11 mouse cellular contexts compared by ENCODE assay signal in genomic region chr2:36010579-36010978, GRCm38 (mm10). TPM values are rescaled to one million over a fixed set of nuclear protein-coding genes. Genes with fewer than 3 reads are reported as not detected.
DNase-seq lines count a peak whose midpoint lies in the region; ATAC-seq and TF ChIP-seq lines count a peak whose summit lies in the region.
"Had no signal": no experiment of that assay in that cellular context is flagged by ENCODE, and none has a peak within 500 bp of the region (broad histone marks: within the 10 kb centered on the region; RNA-seq: fewer than 3 reads in every experiment).

No protein-coding gene starts in this region.

- H3K27ac ChIP-seq in intestine, embryonic 14.5 days (ENCODE audit: low read depth): no peak overlapping the region
- no peak overlapping the region for H3K27ac ChIP-seq in intestine, embryonic 16.5 days (ENCODE audit: low read length)
- no peak overlapping the region for H3K27ac ChIP-seq in embryonic facial prominence, embryonic 15.5 days (replicated peaks)
- H3K27ac ChIP-seq in hindbrain, postnatal 0 days: no peak overlapping the region
- H3K27ac ChIP-seq in neural tube, embryonic 12.5 days: no peak overlapping the region

- no peaks in the 10 kb centered on the region for H3K36me3 ChIP-seq in intestine, embryonic 14.5 days (ENCODE audit: control insufficient read depth, insufficient read depth, low read length)
- H3K36me3 ChIP-seq in intestine, embryonic 16.5 days (ENCODE audit: control insufficient read depth, insufficient read depth, low read length): no peaks in the 10 kb centered on the region
- H3K36me3 ChIP-seq in embryonic facial prominence, embryonic 15.5 days: no peaks in the 10 kb centered on the region
- H3K36me3 ChIP-seq in hindbrain, postnatal 0 days (ENCODE audit: insufficient read depth, low read length): no peaks in the 10 kb centered on the region
- no peaks in the 10 kb centered on the region for H3K36me3 ChIP-seq in neural tube, embryonic 12.5 days

- H3K27me3 ChIP-seq in intestine, embryonic 14.5 days (replicated peaks; ENCODE audit: control insufficient read depth, insufficient read depth, low read length): peaks cover 31% of the 10 kb centered on the region
- peaks cover 31% of the 10 kb centered on the region for H3K27me3 ChIP-seq in intestine, embryonic 16.5 days (replicated peaks; ENCODE audit: control insufficient read depth, insufficient read depth, low read length)
- H3K27me3 ChIP-seq in embryonic facial prominence, embryonic 15.5 days: no peaks in the 10 kb centered on the region; the same call in 1 of the 2 replicates
- H3K27me3 ChIP-seq in hindbrain, postnatal 0 days (ENCODE audit: insufficient read depth, low read length): no peaks in the 10 kb centered on the region
- peaks cover 22% of the 10 kb centered on the region for H3K27me3 ChIP-seq in neural tube, embryonic 12.5 days (replicated peaks)

- WGBS in intestine, embryonic 14.5 days: 45% methylated on average over 8 of the region's 8 CpGs
- 55% methylated on average over 8 of the region's 8 CpGs for WGBS in intestine, embryonic 16.5 days
- WGBS in embryonic facial prominence, embryonic 15.5 days: 49% methylated on average over 8 of the region's 8 CpGs
- 50% methylated on average over 8 of the region's 8 CpGs for WGBS in hindbrain, postnatal 0 days
- 45% methylated on average over 8 of the region's 8 CpGs for WGBS in neural tube, embryonic 12.5 days

- H3K4me2 ChIP-seq in intestine, embryonic 14.5 days (ENCODE audit: low read length): peak overlapping the region; percentile 63; the same call in 1 of the 2 replicates
- no peak overlapping the region for H3K4me2 ChIP-seq in intestine, embryonic 16.5 days (ENCODE audit: low read depth, low read length)
- peak overlapping the region; percentile 76 for H3K4me2 ChIP-seq in embryonic facial prominence, embryonic 15.5 days (replicated peaks)
- peak overlapping the region; percentile 87; the same call in 1 of the 2 replicates for H3K4me2 ChIP-seq in hindbrain, postnatal 0 days (ENCODE audit: low read depth, low read length)
- H3K4me2 ChIP-seq in neural tube, embryonic 12.5 days (replicated peaks): peak overlapping the region; percentile 84

- peaks cover 4% of the 10 kb centered on the region; the same call in 1 of the 2 replicates for H3K4me1 ChIP-seq in intestine, embryonic 14.5 days (replicated peaks; ENCODE audit: control insufficient read depth, insufficient read depth, low read length)
- peaks cover 8% of the 10 kb centered on the region for H3K4me1 ChIP-seq in intestine, embryonic 16.5 days (ENCODE audit: control insufficient read depth, insufficient read depth, low read length)
- peaks cover 15% of the 10 kb centered on the region for H3K4me1 ChIP-seq in embryonic facial prominence, embryonic 15.5 days
- H3K4me1 ChIP-seq in hindbrain, postnatal 0 days (ENCODE audit: insufficient read depth, low read length): peaks cover 6% of the 10 kb centered on the region; the same call in 1 of the 2 replicates
- H3K4me1 ChIP-seq in neural tube, embryonic 12.5 days: peaks cover 3% of the 10 kb centered on the region; the same call in 1 of the 2 replicates

- intact Hi-C loops in left cerebral cortex, postnatal 36 days (cut with DNase I): no loop called here

- no peak for ATAC-seq in intestine, embryonic 14.5 days (replicated peaks; ENCODE audit: low FRiP score, low TSS enrichment, low read depth)
- ATAC-seq in intestine, embryonic 16.5 days: no peak
- no peak for ATAC-seq in embryonic facial prominence, embryonic 15.5 days (ENCODE audit: insufficient number of reproducible peaks, low FRiP score, low TSS enrichment, low read depth)
- no peak for ATAC-seq in hindbrain, postnatal 0 days
- ATAC-seq in neural tube, embryonic 12.5 days (ENCODE audit: low FRiP score, low read depth): no peak

- H3K9me3 ChIP-seq in intestine, embryonic 14.5 days (ENCODE audit: control insufficient read depth, low read length): no peaks in the 10 kb centered on the region
- no peaks in the 10 kb centered on the region for H3K9me3 ChIP-seq in intestine, embryonic 16.5 days (ENCODE audit: control insufficient read depth, low read length)
- H3K9me3 ChIP-seq in embryonic facial prominence, embryonic 15.5 days (replicated peaks): no peaks in the 10 kb centered on the region
- H3K9me3 ChIP-seq in hindbrain, postnatal 0 days (ENCODE audit: low read length): no peaks in the 10 kb centered on the region
- no peaks in the 10 kb centered on the region for H3K9me3 ChIP-seq in neural tube, embryonic 12.5 days

- H3K9ac ChIP-seq in intestine, embryonic 14.5 days (ENCODE audit: low read length): no peak overlapping the region
- no peak overlapping the region for H3K9ac ChIP-seq in intestine, embryonic 16.5 days (ENCODE audit: low read depth, low read length)
- H3K9ac ChIP-seq in embryonic facial prominence, embryonic 15.5 days: no peak overlapping the region
- H3K9ac ChIP-seq in hindbrain, postnatal 0 days (replicated peaks; ENCODE audit: low read length): no peak overlapping the region
- H3K9ac ChIP-seq in neural tube, embryonic 12.5 days: no peak overlapping the region

- TF ChIP-seq CTCF in hindbrain, postnatal 0 days (IDR thresholded peaks at IDR 0.05; ENCODE audit: low read depth): no peak

- no peak overlapping the region for H3K4me3 ChIP-seq in intestine, embryonic 14.5 days (ENCODE audit: low read depth, low read length)
- no peak overlapping the region for H3K4me3 ChIP-seq in intestine, embryonic 16.5 days (ENCODE audit: low read length)
- peak overlapping the region; percentile 47; the same call in 1 of the 2 replicates for H3K4me3 ChIP-seq in embryonic facial prominence, embryonic 15.5 days (replicated peaks)
- no peak overlapping the region for H3K4me3 ChIP-seq in hindbrain, postnatal 0 days (ENCODE audit: low read length)
- H3K4me3 ChIP-seq in neural tube, embryonic 12.5 days: no peak overlapping the region

- no peak for DNase-seq in intestine, embryonic 14.5 days (ENCODE audit: low spot score)
- DNase-seq in hindbrain, postnatal 0 days (ENCODE audit: low spot score): no peak
- DNase-seq in Muller cell, postnatal 12 days (ENCODE audit: inconsistent ontology term): no peak
- no peak for DNase-seq in urinary bladder, postnatal 14 days (ENCODE audit: low spot score)
- DNase-seq in left cerebral cortex, postnatal 36 days (ENCODE audit: low spot score in 2 of 2): no peak
- DNase-seq: thymus, postnatal 14 days had no signal

RNA-seq across cellular contexts. Expression of gene Ttll11, which starts 30.9 kb away (rescaled TPM):
- 0.51 and 0.92 TPM in 2 replicates for polyA plus RNA-seq in intestine, embryonic 14.5 days (2014; fragmentation: Nextera tagmentation; extraction: Ambion mirVana)
- 0.10 and 0.18 TPM in 2 replicates for polyA plus RNA-seq in intestine, embryonic 16.5 days (2015; fragmentation: Nextera tagmentation; extraction: Ambion mirVana)
- polyA plus RNA-seq in embryonic facial prominence, embryonic 15.5 days (2015; fragmentation: Nextera tagmentation; extraction: Ambion mirVana): 1.2 and 1.4 TPM in 2 replicates
- 8.2 and 12.4 TPM in 2 replicates for total RNA-seq in hindbrain, postnatal 0 days (2014; rRNA removed)
- polyA plus RNA-seq in hindbrain, postnatal 0 days (2015; fragmentation: Nextera tagmentation; extraction: Ambion mirVana): 5.8 and 6.1 TPM in 2 replicates
- 5.4 and 6.0 TPM in 2 replicates for polyA plus RNA-seq in neural tube, embryonic 12.5 days (2016; fragmentation: Nextera tagmentation; extraction: Ambion mirVana)
- 10 to 100 TPM; 38.0 to 42.8 TPM for total RNA-seq in left cerebral cortex, postnatal 36 days (2021)
- total RNA-seq: granulocyte monocyte progenitor cell, adult 5-6 weeks had no signal

RNA-seq across cellular contexts. Expression of gene Ndufa8, which starts 38.6 kb away (rescaled TPM):
- polyA plus RNA-seq in intestine, embryonic 14.5 days (2014; fragmentation: Nextera tagmentation; extraction: Ambion mirVana): 273 and 289 TPM in 2 replicates
- 334 and 351 TPM in 2 replicates for polyA plus RNA-seq in intestine, embryonic 16.5 days (2015; fragmentation: Nextera tagmentation; extraction: Ambion mirVana)
- polyA plus RNA-seq in embryonic facial prominence, embryonic 15.5 days (2015; fragmentation: Nextera tagmentation; extraction: Ambion mirVana): 216 and 226 TPM in 2 replicates
- 85.4 and 110 TPM in 2 replicates for total RNA-seq in hindbrain, postnatal 0 days (2014; rRNA removed)
- polyA plus RNA-seq in hindbrain, postnatal 0 days (2015; fragmentation: Nextera tagmentation; extraction: Ambion mirVana): 350 and 376 TPM in 2 replicates
- 202 and 212 TPM in 2 replicates for polyA plus RNA-seq in neural tube, embryonic 12.5 days (2016; fragmentation: Nextera tagmentation; extraction: Ambion mirVana)
- 100 to 1,000 TPM; 177 to 217 TPM for total RNA-seq in left cerebral cortex, postnatal 36 days (2021)

RNA-seq across cellular contexts. Expression of gene Morn5, which starts 38.7 kb away (rescaled TPM):
- polyA plus RNA-seq in intestine, embryonic 14.5 days (2014; fragmentation: Nextera tagmentation; extraction: Ambion mirVana): 0.35 TPM in 1 of 2 replicates, not detected in the other
- polyA plus RNA-seq in intestine, embryonic 16.5 days (2015; fragmentation: Nextera tagmentation; extraction: Ambion mirVana): 0.26 TPM in 1 of 2 replicates, not detected in the other
- polyA plus RNA-seq in embryonic facial prominence, embryonic 15.5 days (2015; fragmentation: Nextera tagmentation; extraction: Ambion mirVana): 10.6 and 20.2 TPM in 2 replicates
- total RNA-seq in hindbrain, postnatal 0 days (2014; rRNA removed): 2.3 TPM in 1 of 2 replicates, not detected in the other
- polyA plus RNA-seq in hindbrain, postnatal 0 days (2015; fragmentation: Nextera tagmentation; extraction: Ambion mirVana): 3.4 and 3.7 TPM in 2 replicates
- 0.48 and 0.50 TPM in 2 replicates for polyA plus RNA-seq in neural tube, embryonic 12.5 days (2016; fragmentation: Nextera tagmentation; extraction: Ambion mirVana)
- under 1 TPM; 0.61 to 0.79 TPM for total RNA-seq in left cerebral cortex, postnatal 36 days (2021)
- total RNA-seq: granulocyte monocyte progenitor cell, adult 5-6 weeks had no signal
- polyA plus RNA-seq: liver, embryonic 16.5 days had no signal
